Mouse (Mus musculus) small intestine, adult 2 months (tissue): Measurements from ENCODE around the gene Ly9. TPM values are rescaled to one million over a fixed set of nuclear protein-coding genes. Genes with fewer than 3 reads are reported as not detected.

ENCODE experiments used
- H3K27ac ChIP-seq: fragments of 200-500 bp; 2 replicates; pipeline ENCODE4 v1.5.1; 2012; ENCODE audit warnings: low read depth, low read length, control low read depth, inconsistent platforms; ENCODE audit not compliant: insufficient read depth
- H3K27me3 ChIP-seq: fragments of 200-500 bp; 2 replicates; pipeline ENCODE4 v1.6.1; 2012; ENCODE audit warnings: mild to moderate bottlenecking, moderate library complexity, low read length, inconsistent platforms; ENCODE audit not compliant: control insufficient read depth, insufficient read depth
- H3K36me3 ChIP-seq: fragments of 200-500 bp; 2 replicates; pipeline ENCODE4 v1.6.1; 2012; ENCODE audit warnings: mild to moderate bottlenecking, low read length, control low read depth, inconsistent platforms; ENCODE audit not compliant: control insufficient read depth, insufficient read depth
- H3K4me1 ChIP-seq: fragments of 200-500 bp; 2 replicates; pipeline ENCODE4 v1.6.1; 2012; ENCODE audit warnings: low read length, inconsistent platforms, mixed read lengths; ENCODE audit not compliant: control insufficient read depth, insufficient read depth, insufficient read length
- H3K4me3 ChIP-seq: fragments of 200-500 bp; 2 replicates; pipeline ENCODE4 v1.5.1; 2012; ENCODE audit warnings: low read depth, mild to moderate bottlenecking, control low read depth, inconsistent platforms, low read length, moderate library complexity
- CTCF ChIP-seq: fragments of 200-500 bp; IDR thresholded peaks from 2 replicates; pipeline ENCODE4 v1.5.1; 2012; ENCODE audit warnings: low read depth, mild to moderate bottlenecking, control low read depth, inconsistent platforms, low read length, moderate library complexity, mixed read lengths; ENCODE audit not compliant: insufficient replicate concordance, insufficient read length; ENCODE audit errors: extremely low read depth
- POLR2A ChIP-seq: fragments of 200-500 bp; IDR thresholded peaks from 2 replicates; pipeline ENCODE4 v1.6.1; 2012; ENCODE audit warnings: low read depth, mild to moderate bottlenecking, control low read depth, inconsistent platforms, low read length, moderate library complexity
- WGBS: fragments of 180-500 bp; shearing (Covaris S2); methylation state at CpG from one replicate; pipeline ENCODE4 v1.1.7; 2018; 5-methylcytosine and 5-hydroxymethylcytosine counted together
- polyA plus RNA-seq: library from polyadenylated mRNA; depleted of rRNA; stranded (reverse); fragments of >200 nt; gene quantifications from 2 replicates; pipeline ENCODE4 v1.2.3, GENCODE M21; 2012; rRNA removed

Gene Ly9
- polyA plus RNA-seq, 1 experiment, result 1.5 TPM

- Histone ChIP-seq H3K4me3 (no peak overlapping the region), H3K4me1 (peaks cover 3% of the 10 kb centered on the region; the same call in 1 of the 2 replicates), H3K27ac (no peak overlapping the region), H3K36me3 (no peaks in the 10 kb centered on the region), H3K27me3 (no peaks in the 10 kb centered on the region)
- 85% methylated on average over 2 of the region's 2 CpGs for WGBS
- TF ChIP-seq CTCF, result no peak
- no peak for TF ChIP-seq POLR2A
Observed at GRCm38 (mm10) chr1:171552230-171552629, 55.0 kb downstream of the Ly9 start.

GRCm38 (mm10) chr1:171551326-171551725 lies 55.9 kb downstream of the Ly9 start:
- WGBS, result 72% methylated on average over 7 of the region's 7 CpGs
- TF ChIP-seq CTCF (no peak), POLR2A (no peak)
- no peaks in the 10 kb centered on the region for H3K27me3 ChIP-seq
- no peaks in the 10 kb centered on the region for H3K36me3 ChIP-seq
- H3K4me1 ChIP-seq, result peaks cover 3% of the 10 kb centered on the region; the same call in 1 of the 2 replicates
- H3K27ac ChIP-seq, result no peak overlapping the region
- no peak overlapping the region for H3K4me3 ChIP-seq

GRCm38 (mm10) chr1:171540694-171541093 lies 66.5 kb downstream of the Ly9 start:
- no peaks in the 10 kb centered on the region for H3K36me3 ChIP-seq
- no peaks in the 10 kb centered on the region; the same call in 1 of the 2 replicates for H3K4me1 ChIP-seq
- WGBS, result 82% methylated on average over 1 of the region's 1 CpGs
- H3K27ac ChIP-seq, result no peak overlapping the region
- no peak for TF ChIP-seq CTCF
- TF ChIP-seq POLR2A, result no peak
- H3K27me3 ChIP-seq, result no peaks in the 10 kb centered on the region
- no peak overlapping the region for H3K4me3 ChIP-seq

Other genes starting within 250 kb of the Ly9 start
- 0.13 and 0.16 TPM in 2 replicates for gene Klhdc9, start 246.6 kb downstream of the Ly9 start, polyA plus RNA-seq
- gene Nectin4, start 237.3 kb downstream of the Ly9 start, polyA plus RNA-seq, result 0.33 and 1.1 TPM in 2 replicates
- 3.8 and 6.1 TPM in 2 replicates for gene Arhgap30, start 218.5 kb downstream of the Ly9 start, polyA plus RNA-seq
- gene Usf1, start 196.1 kb downstream of the Ly9 start, polyA plus RNA-seq, result 55.0 and 87.8 TPM in 2 replicates
- gene Tstd1, start 188.5 kb downstream of the Ly9 start, polyA plus RNA-seq, result 52.0 and 53.7 TPM in 2 replicates
- 49.7 and 142 TPM in 2 replicates for gene F11r, start 169.9 kb downstream of the Ly9 start, polyA plus RNA-seq
- gene Alyref2, start 103.9 kb downstream of the Ly9 start, polyA plus RNA-seq, result 3.6 and 5.0 TPM in 2 replicates
- gene Itln1, start 72.1 kb downstream of the Ly9 start, polyA plus RNA-seq, result 566 and 2,950 TPM in 2 replicates
- gene Cd244a, start 48.2 kb downstream of the Ly9 start, polyA plus RNA-seq, result 1.2 and 2.0 TPM in 2 replicates
- gene Slamf7, start 45.6 kb upstream of the Ly9 start, polyA plus RNA-seq, result 1.2 and 1.6 TPM in 2 replicates
- 3.9 and 5.6 TPM in 2 replicates for gene Cd48, start 74.6 kb upstream of the Ly9 start, polyA plus RNA-seq
- 0.06 and 0.24 TPM in 2 replicates for gene Slamf1, start 159.7 kb upstream of the Ly9 start, polyA plus RNA-seq
- gene Cd84, start 232.3 kb upstream of the Ly9 start, polyA plus RNA-seq, result 0.55 and 0.63 TPM in 2 replicates